Mouse (Mus musculus): Measurements from ENCODE around the gene Ndufs7. TPM values are rescaled to one million over a fixed set of nuclear protein-coding genes. Genes with fewer than 3 reads are reported as not detected.
"Not testable (repeated sequence)": the region's sequence is repeated elsewhere in the genome, so short reads cannot be mapped to it uniquely, and the experiment has no call there.

Gene Ndufs7
- total RNA-seq, 2 experiments from 2014 or later: 508 to 524 TPM

GRCm38 (mm10) chr10:80242088-80242487, 6.8 kb upstream of the Ndufs7 start:
- no peak for DNase-seq

- no peak for DNase-seq
Observed at GRCm38 (mm10) chr10:80242607-80243006, 6.3 kb upstream of the Ndufs7 start.

- no peak for DNase-seq
Observed at GRCm38 (mm10) chr10:80244791-80245399, 4.0 kb upstream of the Ndufs7 start.

- peak; percentile 51 for DNase-seq
Observed at GRCm38 (mm10) chr10:80245600-80245999, 3.3 kb upstream of the Ndufs7 start.

- DNase-seq: no peak
Observed at GRCm38 (mm10) chr10:80247849-80248248, 1.1 kb upstream of the Ndufs7 start.

- DNase-seq: not testable (repeated sequence)
Observed at GRCm38 (mm10) chr10:80248437-80248836, 484 bp upstream of the Ndufs7 start.

GRCm38 (mm10) chr10:80250059-80250458, 1.1 kb downstream of the Ndufs7 start:
- DNase-seq: no peak

GRCm38 (mm10) chr10:80250573-80250972, 1.7 kb downstream of the Ndufs7 start:
- DNase-seq: no peak

GRCm38 (mm10) chr10:80252011-80252410, 3.1 kb downstream of the Ndufs7 start:
- no peak for DNase-seq

GRCm38 (mm10) chr10:80252493-80253274, 3.8 kb downstream of the Ndufs7 start:
- peak; percentile 59 for DNase-seq

GRCm38 (mm10) chr10:80253551-80253950, 4.6 kb downstream of the Ndufs7 start:
- no peak for DNase-seq

GRCm38 (mm10) chr10:80254331-80255297, 5.7 kb downstream of the Ndufs7 start:
- no peak for DNase-seq

GRCm38 (mm10) chr10:80255881-80256535, 7.1 kb downstream of the Ndufs7 start:
- DNase-seq: no peak

- DNase-seq: no peak
Observed at GRCm38 (mm10) chr10:80257936-80258335, 9.0 kb downstream of the Ndufs7 start.

- no peak for DNase-seq
Observed at GRCm38 (mm10) chr10:80258752-80259462, 10.0 kb downstream of the Ndufs7 start.

GRCm38 (mm10) chr10:80259463-80259805, 10.5 kb downstream of the Ndufs7 start:
- no peak for DNase-seq

GRCm38 (mm10) chr10:80259861-80260641, 11.1 kb downstream of the Ndufs7 start:
- peak; percentile 72 for DNase-seq

- peak; percentile 98 for DNase-seq
Observed at GRCm38 (mm10) chr10:80260642-80261584, 12.0 kb downstream of the Ndufs7 start, which contains the start of the genes Gamt and Dazap1. Gene Gamt, minus strand, starts transcription at chr10:80261012. Gene Dazap1, plus strand, starts transcription at chr10:80261486.

- peak; percentile 96 for DNase-seq
Observed at GRCm38 (mm10) chr10:80261585-80261968, 12.7 kb downstream of the Ndufs7 start.

All from gastrocnemius, postnatal 25 days (tissue).